Mouse (Mus musculus) midbrain, embryonic 15.5 days (tissue): Measurements from ENCODE around the gene Cacng1. TPM values are rescaled to one million over a fixed set of nuclear protein-coding genes. Genes with fewer than 3 reads are reported as not detected.

Experiments
- ATAC-seq: fragments of 200-750 bp; cut with Nextera tagmentation; replicated peaks from 2 replicates; pipeline ENCODE4 v1.8.0; 2017; ENCODE audit warnings: moderate TSS enrichment
- H3K27ac ChIP-seq: fragments of 300-500 bp; sonication (generic); 2 replicates; pipeline ENCODE4 v1.5.1; 2015; ENCODE audit warnings: mild to moderate bottlenecking, inconsistent platforms
- H3K27me3 ChIP-seq: fragments of 300-500 bp; sonication (generic); replicated peaks from 2 replicates; pipeline ENCODE4 v1.6.1; 2015; ENCODE audit warnings: inconsistent platforms
- H3K36me3 ChIP-seq: fragments of 300-500 bp; sonication (generic); replicated peaks from 2 replicates; pipeline ENCODE4 v1.6.1; 2015; ENCODE audit warnings: inconsistent platforms
- H3K4me1 ChIP-seq: fragments of 300-500 bp; sonication (generic); 2 replicates; pipeline ENCODE4 v1.6.1; 2015; ENCODE audit warnings: inconsistent platforms
- H3K4me2 ChIP-seq: fragments of 300-500 bp; sonication (generic); 2 replicates; pipeline ENCODE4 v1.6.1; 2015; ENCODE audit warnings: inconsistent platforms, mild to moderate bottlenecking, moderate library complexity
- H3K4me3 ChIP-seq: fragments of 300-500 bp; sonication (generic); 2 replicates; pipeline ENCODE4 v1.5.1; 2015; ENCODE audit warnings: mild to moderate bottlenecking, inconsistent platforms
- H3K9ac ChIP-seq: fragments of 300-500 bp; sonication (generic); 2 replicates; pipeline ENCODE4 v1.6.1; 2015; ENCODE audit warnings: mild to moderate bottlenecking, inconsistent platforms
- H3K9me3 ChIP-seq: fragments of 300-500 bp; sonication (generic); 2 replicates; pipeline ENCODE4 v1.6.1; 2016; ENCODE audit warnings: inconsistent platforms
- WGBS: fragments of 180-500 bp; shearing (Covaris S2); methylation state at CpG from one replicate; pipeline ENCODE4 v1.1.7; 2015; ENCODE audit warnings: mixed read lengths; 5-methylcytosine and 5-hydroxymethylcytosine counted together
- polyA plus RNA-seq: library from polyadenylated mRNA; unstranded; fragments of >200 nt; fragmentation: Nextera tagmentation; extraction: Ambion mirVana; gene quantifications from 2 replicates; pipeline ENCODE4 v1.2.1, GENCODE M21; 2015

The Cacng1 gene
- 0.22 and 0.23 TPM in 2 replicates for polyA plus RNA-seq

GRCm38 (mm10) chr11:107716332-107716938 is at the start of gene Cacng1:
Cacng1 (minus strand) TSS chr11:107716522.
- Histone ChIP-seq H3K4me1 (no peaks in the 10 kb centered on the region; the same call in 1 of the 2 replicates), H3K36me3 (no peaks in the 10 kb centered on the region), H3K27ac (no peak within 1 kb of the TSS), H3K4me3 (no peak within 1 kb of the TSS), H3K9ac (no peak within 1 kb of the TSS), H3K27me3 (no peaks in the 10 kb centered on the region), H3K4me2 (no peak within 1 kb of the TSS), H3K9me3 (no peaks in the 10 kb centered on the region)
- ATAC-seq = no peak
- 69% methylated on average over 16 of the region's 16 CpGs for WGBS

- Histone ChIP-seq H3K4me1 (peaks cover 63% of the 10 kb centered on the region), H3K9ac (peak overlapping the region; percentile 16; the same call in 1 of the 2 replicates), H3K4me2 (0 out of 2 replicates have a peak overlapping the region, but pooled peaks have one; percentile 12), H3K27ac (peak overlapping the region; percentile 76), H3K36me3 (no peaks in the 10 kb centered on the region), H3K9me3 (no peaks in the 10 kb centered on the region), H3K27me3 (no peaks in the 10 kb centered on the region), H3K4me3 (no peak overlapping the region)
- WGBS = 15% methylated on average over 8 of the region's 8 CpGs
- peak; percentile 75 for ATAC-seq
Observed at GRCm38 (mm10) chr11:107762688-107763460, 46.6 kb upstream of the Cacng1 start.

- no peak for ATAC-seq
- H3K4me1 ChIP-seq = peaks cover 54% of the 10 kb centered on the region
Observed at GRCm38 (mm10) chr11:107761790-107762500, 45.6 kb upstream of the Cacng1 start.

GRCm38 (mm10) chr11:107760001-107760400 is 43.7 kb upstream of the Cacng1 start:
- Histone ChIP-seq H3K9ac (no peak overlapping the region), H3K36me3 (no peaks in the 10 kb centered on the region), H3K4me3 (no peak overlapping the region), H3K4me1 (peaks cover 44% of the 10 kb centered on the region), H3K27me3 (no peaks in the 10 kb centered on the region), H3K27ac (peak overlapping the region; percentile 63), H3K9me3 (no peaks in the 10 kb centered on the region), H3K4me2 (no peak overlapping the region)
- ATAC-seq = no peak
- WGBS = 19% methylated on average over 10 of the region's 10 CpGs

More at GRCm38 (mm10) chr11:107761790-107762500, 45.6 kb upstream of the Cacng1 start:
- H3K4me2 ChIP-seq = no peak overlapping the region
- H3K4me3 ChIP-seq = no peak overlapping the region
- 72% methylated on average over 10 of the region's 10 CpGs for WGBS
- H3K36me3 ChIP-seq = no peaks in the 10 kb centered on the region
- H3K27me3 ChIP-seq = no peaks in the 10 kb centered on the region
- no peaks in the 10 kb centered on the region for H3K9me3 ChIP-seq
- peak overlapping the region; percentile 76 for H3K27ac ChIP-seq
- no peak overlapping the region for H3K9ac ChIP-seq

- no peak overlapping the region for H3K4me3 ChIP-seq
- no peak overlapping the region for H3K9ac ChIP-seq
- H3K27ac ChIP-seq = peak overlapping the region; percentile 63; the same call in 1 of the 2 replicates
- 64% methylated on average over 9 of the region's 9 CpGs for WGBS
- no peak for ATAC-seq
- H3K4me2 ChIP-seq = no peak overlapping the region
- H3K9me3 ChIP-seq = no peaks in the 10 kb centered on the region
- H3K36me3 ChIP-seq = no peaks in the 10 kb centered on the region
- H3K27me3 ChIP-seq = no peaks in the 10 kb centered on the region
- peaks cover 42% of the 10 kb centered on the region for H3K4me1 ChIP-seq
Observed at GRCm38 (mm10) chr11:107759516-107759915, 43.2 kb upstream of the Cacng1 start.

GRCm38 (mm10) chr11:107749114-107749513 is 32.8 kb upstream of the Cacng1 start:
- WGBS = 83% methylated on average over 5 of the region's 5 CpGs
- Histone ChIP-seq H3K4me2 (no peak overlapping the region), H3K9ac (no peak overlapping the region), H3K36me3 (no peaks in the 10 kb centered on the region), H3K27ac (no peak overlapping the region), H3K4me3 (no peak overlapping the region), H3K27me3 (no peaks in the 10 kb centered on the region), H3K4me1 (peaks cover 6% of the 10 kb centered on the region), H3K9me3 (no peaks in the 10 kb centered on the region)
- no peak for ATAC-seq

GRCm38 (mm10) chr11:107748243-107749035 is 32.1 kb upstream of the Cacng1 start:
- 88% methylated on average over 5 of the region's 5 CpGs for WGBS
- Histone ChIP-seq H3K4me1 (peaks cover 6% of the 10 kb centered on the region), H3K36me3 (no peaks in the 10 kb centered on the region), H3K27me3 (no peaks in the 10 kb centered on the region), H3K4me3 (no peak overlapping the region), H3K9ac (no peak overlapping the region), H3K4me2 (no peak overlapping the region), H3K9me3 (no peaks in the 10 kb centered on the region), H3K27ac (no peak overlapping the region)
- no peak for ATAC-seq

- no peak overlapping the region for H3K4me3 ChIP-seq
- no peaks in the 10 kb centered on the region for H3K27me3 ChIP-seq
- H3K9me3 ChIP-seq = no peaks in the 10 kb centered on the region
- WGBS = 63% methylated on average over 3 of the region's 3 CpGs
- no peak; the same call in 1 of the 2 replicates for ATAC-seq
- H3K27ac ChIP-seq = no peak overlapping the region
- no peak overlapping the region for H3K4me2 ChIP-seq
- H3K9ac ChIP-seq = no peak overlapping the region
- H3K36me3 ChIP-seq = no peaks in the 10 kb centered on the region; the same call in 1 of the 2 replicates
- H3K4me1 ChIP-seq = peaks cover 22% of the 10 kb centered on the region
Observed at GRCm38 (mm10) chr11:107743100-107743499, 26.8 kb upstream of the Cacng1 start.

- no peak overlapping the region for H3K9ac ChIP-seq
- no peak overlapping the region; the same call in 1 of the 2 replicates for H3K27ac ChIP-seq
- no peak for ATAC-seq
- peaks cover 22% of the 10 kb centered on the region for H3K4me1 ChIP-seq
- H3K27me3 ChIP-seq = no peaks in the 10 kb centered on the region
- H3K9me3 ChIP-seq = no peaks in the 10 kb centered on the region
- H3K4me2 ChIP-seq = no peak overlapping the region
- 82% methylated on average over 20 of the region's 20 CpGs for WGBS
- peaks cover 29% of the 10 kb centered on the region; the same call in 1 of the 2 replicates for H3K36me3 ChIP-seq
- no peak overlapping the region for H3K4me3 ChIP-seq
Observed at GRCm38 (mm10) chr11:107738418-107739099, 22.2 kb upstream of the Cacng1 start.

- Histone ChIP-seq H3K4me1 (peaks cover 17% of the 10 kb centered on the region), H3K9ac (no peak overlapping the region), H3K27ac (no peak overlapping the region), H3K4me2 (no peak overlapping the region), H3K27me3 (no peaks in the 10 kb centered on the region), H3K4me3 (no peak overlapping the region), H3K36me3 (peaks cover 29% of the 10 kb centered on the region; the same call in 1 of the 2 replicates), H3K9me3 (no peaks in the 10 kb centered on the region)
- no peak for ATAC-seq
- 89% methylated on average over 6 of the region's 6 CpGs for WGBS
Observed at GRCm38 (mm10) chr11:107737886-107738285, 21.6 kb upstream of the Cacng1 start.

- Histone ChIP-seq H3K4me3 (no peak overlapping the region), H3K4me1 (no peaks in the 10 kb centered on the region), H3K36me3 (peaks cover 29% of the 10 kb centered on the region; the same call in 1 of the 2 replicates), H3K27me3 (no peaks in the 10 kb centered on the region), H3K4me2 (no peak overlapping the region), H3K9me3 (no peaks in the 10 kb centered on the region), H3K9ac (no peak overlapping the region), H3K27ac (no peak overlapping the region)
- 86% methylated on average over 7 of the region's 7 CpGs for WGBS
- ATAC-seq = no peak
Observed at GRCm38 (mm10) chr11:107734133-107734532, 17.8 kb upstream of the Cacng1 start.
